9 mouse cellular contexts compared by ENCODE assay signal in the genomic region with DNA sequence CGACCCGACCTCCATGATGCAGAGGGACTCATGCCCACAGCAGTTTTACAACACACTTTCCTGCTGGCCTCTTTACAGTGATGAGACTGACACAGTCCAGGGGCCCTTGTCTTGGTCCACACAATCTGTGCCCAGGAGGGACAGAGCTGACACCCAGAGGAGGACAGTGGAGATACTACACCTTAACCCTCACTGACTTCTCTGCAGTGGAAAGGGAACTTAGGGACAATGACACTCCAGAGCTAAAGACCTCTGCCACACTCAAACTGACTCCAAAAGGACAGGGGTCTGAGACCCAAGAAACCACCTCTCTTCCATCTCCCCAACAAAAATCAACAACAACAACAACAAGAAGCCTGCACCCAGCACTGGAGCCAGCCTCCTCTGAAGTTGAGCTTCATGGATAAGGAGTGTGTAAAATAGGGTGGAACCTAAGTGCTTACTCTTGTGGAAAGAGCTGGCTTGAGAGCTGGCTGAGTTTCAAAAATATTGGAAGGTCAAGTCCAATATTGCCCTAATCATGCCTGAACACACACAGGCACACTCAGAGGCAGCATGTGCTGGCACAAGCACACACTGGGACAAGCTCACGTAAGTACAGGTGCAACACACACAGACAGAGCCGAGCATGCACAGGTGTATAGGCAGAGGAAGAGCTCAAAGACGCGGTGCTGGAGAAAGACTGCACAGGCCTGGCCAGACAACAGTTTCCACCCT. TPM values are rescaled to one million over a fixed set of nuclear protein-coding genes. Genes with fewer than 3 reads are reported as not detected.
A peak's percentile ranks its signal among the peaks of the same experiment; 100 is the strongest.
DNase-seq lines count a peak whose midpoint lies in the region; ATAC-seq lines count a peak whose summit lies in the region.
"Had no signal": no experiment of that assay in that cellular context is flagged by ENCODE, and none has a peak within 500 bp of the region (broad histone marks: within the 10 kb centered on the region; RNA-seq: fewer than 3 reads in every experiment).

No protein-coding gene starts in this region.

- H3K27me3 ChIP-seq in heart, embryonic 10.5 days (ENCODE audit: insufficient read depth, poor library complexity, severe bottlenecking) = no peaks in the 10 kb centered on the region
- H3K27me3 ChIP-seq in embryonic facial prominence, embryonic 10.5 days (replicated peaks; ENCODE audit: low read depth, poor library complexity, severe bottlenecking) = no peaks in the 10 kb centered on the region
- H3K27me3 ChIP-seq in hindbrain, embryonic 14.5 days (ENCODE audit: control insufficient read depth, insufficient read depth, low read length) = no peaks in the 10 kb centered on the region
- H3K27me3 ChIP-seq in liver, embryonic 13.5 days = peaks cover 92% of the 10 kb centered on the region

- H3K36me3 ChIP-seq in heart, embryonic 10.5 days = peaks cover 5% of the 10 kb centered on the region; the same call in 1 of the 2 replicates
- peaks cover 12% of the 10 kb centered on the region for H3K36me3 ChIP-seq in embryonic facial prominence, embryonic 10.5 days (replicated peaks)
- no peaks in the 10 kb centered on the region for H3K36me3 ChIP-seq in hindbrain, embryonic 14.5 days (replicated peaks; ENCODE audit: control insufficient read depth, insufficient read depth)
- no peaks in the 10 kb centered on the region for H3K36me3 ChIP-seq in liver, embryonic 13.5 days

- peak overlapping the region; percentile 86; the same call in 1 of the 2 replicates for H3K4me3 ChIP-seq in heart, embryonic 10.5 days
- peak overlapping the region; percentile 87 for H3K4me3 ChIP-seq in embryonic facial prominence, embryonic 10.5 days
- no peak overlapping the region for H3K4me3 ChIP-seq in hindbrain, embryonic 14.5 days (replicated peaks; ENCODE audit: low read length)
- no peak overlapping the region for H3K4me3 ChIP-seq in liver, embryonic 13.5 days (replicated peaks)

- no peaks in the 10 kb centered on the region for H3K9me3 ChIP-seq in heart, embryonic 10.5 days
- H3K9me3 ChIP-seq in embryonic facial prominence, embryonic 10.5 days = no peaks in the 10 kb centered on the region
- no peaks in the 10 kb centered on the region for H3K9me3 ChIP-seq in hindbrain, embryonic 14.5 days (ENCODE audit: control insufficient read depth, low read length)
- no peaks in the 10 kb centered on the region for H3K9me3 ChIP-seq in liver, embryonic 13.5 days (replicated peaks)

- DNase-seq in heart, embryonic 10.5 days (ENCODE audit: low spot score) = no peak
- no peak for DNase-seq in heart, adult 18-20 months
- no peak for DNase-seq in embryonic facial prominence, embryonic 10.5 days (ENCODE audit: low spot score)
- no peak for DNase-seq in hindbrain, embryonic 14.5 days (ENCODE audit: low spot score)
- no peak for DNase-seq in liver, embryonic 13.5 days
- no peak for DNase-seq in urinary bladder, adult 2 months (ENCODE audit: low spot score)
- DNase-seq in layer of hippocampus, adult 9-10 months (ENCODE audit: low spot score) = no peak
- DNase-seq in spleen, postnatal 14 days (ENCODE audit: low spot score in 2 of 2) = no peak

- 0 out of 2 replicates have a peak overlapping the region, but pooled peaks have one; percentile 3 for H3K4me2 ChIP-seq in hindbrain, embryonic 14.5 days (replicated peaks)
- no peak overlapping the region for H3K4me2 ChIP-seq in liver, embryonic 13.5 days

- peak overlapping the region; percentile 95 for H3K27ac ChIP-seq in heart, embryonic 10.5 days
- peak overlapping the region; percentile 92 for H3K27ac ChIP-seq in embryonic facial prominence, embryonic 10.5 days (replicated peaks)
- peak overlapping the region; percentile 1 for H3K27ac ChIP-seq in hindbrain, embryonic 14.5 days
- H3K27ac ChIP-seq in liver, embryonic 13.5 days = peak overlapping the region; percentile 20; the same call in 1 of the 2 replicates
- H3K27ac ChIP-seq: macrophage had no signal

- no peak overlapping the region for H3K9ac ChIP-seq in hindbrain, embryonic 14.5 days
- H3K9ac ChIP-seq in liver, embryonic 13.5 days = no peak overlapping the region

- 44% methylated on average over 6 of the region's 6 CpGs for WGBS in heart, embryonic 10.5 days
- WGBS in embryonic facial prominence, embryonic 10.5 days = 48% methylated on average over 6 of the region's 6 CpGs
- WGBS in hindbrain, embryonic 14.5 days = 54% methylated on average over 6 of the region's 6 CpGs
- 39% methylated on average over 6 of the region's 6 CpGs for WGBS in liver, embryonic 13.5 days (ENCODE audit: insufficient replicate concordance)

- no peak for ATAC-seq in hindbrain, embryonic 14.5 days (ENCODE audit: low FRiP score)
- no peak for ATAC-seq in liver, embryonic 13.5 days (ENCODE audit: low read depth)

- H3K4me1 ChIP-seq in heart, embryonic 10.5 days = peaks cover 92% of the 10 kb centered on the region
- H3K4me1 ChIP-seq in embryonic facial prominence, embryonic 10.5 days = peaks cover 95% of the 10 kb centered on the region
- H3K4me1 ChIP-seq in hindbrain, embryonic 14.5 days (replicated peaks; ENCODE audit: control insufficient read depth, insufficient read depth, low read length) = peaks cover 84% of the 10 kb centered on the region
- peaks cover 65% of the 10 kb centered on the region for H3K4me1 ChIP-seq in liver, embryonic 13.5 days (replicated peaks)

RNA-seq across cellular contexts. Expression of gene Bcar1, which starts 9.2 kb away (rescaled TPM):
- 53.2 and 54.4 TPM in 2 replicates for polyA plus RNA-seq in heart, embryonic 10.5 days (2016; fragmentation: Nextera tagmentation; extraction: Ambion mirVana)
- 10 to 100 TPM; 18.9 to 19.1 TPM for total RNA-seq in heart, adult 18-20 months (2021)
- polyA plus RNA-seq in embryonic facial prominence, embryonic 10.5 days (2016; fragmentation: Nextera tagmentation; extraction: Ambion mirVana) = 61.1 and 62.4 TPM in 2 replicates
- 49.1 and 52.1 TPM in 2 replicates for polyA plus RNA-seq in hindbrain, embryonic 14.5 days (2014; fragmentation: Nextera tagmentation; extraction: Ambion mirVana)
- 5.6 and 6.3 TPM in 2 replicates for polyA plus RNA-seq in liver, embryonic 13.5 days (2015; fragmentation: Nextera tagmentation; extraction: Ambion mirVana)
- 40.1 and 42.5 TPM in 2 replicates for polyA plus RNA-seq in urinary bladder, adult 2 months (2012; rRNA removed)

RNA-seq across cellular contexts. Expression of gene Ctrb1, which starts 43.6 kb away (rescaled TPM):
- polyA plus RNA-seq in heart, embryonic 10.5 days (2016; fragmentation: Nextera tagmentation; extraction: Ambion mirVana) = not detected in 2 replicates
- not detected for total RNA-seq in heart, adult 18-20 months (2021)
- not detected in 2 replicates for polyA plus RNA-seq in embryonic facial prominence, embryonic 10.5 days (2016; fragmentation: Nextera tagmentation; extraction: Ambion mirVana)
- polyA plus RNA-seq in hindbrain, embryonic 14.5 days (2014; fragmentation: Nextera tagmentation; extraction: Ambion mirVana) = not detected in 2 replicates
- polyA plus RNA-seq in liver, embryonic 13.5 days (2015; fragmentation: Nextera tagmentation; extraction: Ambion mirVana) = 1.5 and 2.9 TPM in 2 replicates
- 0.40 and 2.3 TPM in 2 replicates for polyA plus RNA-seq in urinary bladder, adult 2 months (2012; rRNA removed)
- polyA plus RNA-seq: macrophage had no signal

Comparison
In these comparisons a context has a peak if more than half of its experiments do, and no peak if none do; other contexts are left out.
1. H3K27ac ChIP-seq: peak in every context shown above with its lines; median percentile 95 in heart, embryonic 10.5 days; 92 in embryonic facial prominence, embryonic 10.5 days; 20 in liver, embryonic 13.5 days; 1 in hindbrain, embryonic 14.5 days.
2. H3K4me3 ChIP-seq: peak in heart, embryonic 10.5 days (single experiment) and embryonic facial prominence, embryonic 10.5 days (single experiment); none in hindbrain, embryonic 14.5 days (single experiment) and liver, embryonic 13.5 days (single experiment).